Mouse (Mus musculus) activated CD4-positive, CD25-positive, alpha-beta regulatory T cell, adult 4 months (primary cell): ENCODE measurements around the gene Ugt1a9. TPM values are rescaled to one million over a fixed set of nuclear protein-coding genes. Genes with fewer than 3 reads are reported as not detected.

Source experiments
- ATAC-seq: one replicate; pipeline ENCODE4 v1.8.0; 2017
- polyA plus RNA-seq, 2 experiments: library from polyadenylated mRNA; unstranded; fragments of 100-300 nt; shearing (Covaris generic); gene quantifications; one replicate each; pipeline ENCODE4 v1.2.1; 2017

Gene Ugt1a9
- polyA plus RNA-seq, 2 experiments from 2014 or later: 0.25 TPM; not detected in 1

DNA sequence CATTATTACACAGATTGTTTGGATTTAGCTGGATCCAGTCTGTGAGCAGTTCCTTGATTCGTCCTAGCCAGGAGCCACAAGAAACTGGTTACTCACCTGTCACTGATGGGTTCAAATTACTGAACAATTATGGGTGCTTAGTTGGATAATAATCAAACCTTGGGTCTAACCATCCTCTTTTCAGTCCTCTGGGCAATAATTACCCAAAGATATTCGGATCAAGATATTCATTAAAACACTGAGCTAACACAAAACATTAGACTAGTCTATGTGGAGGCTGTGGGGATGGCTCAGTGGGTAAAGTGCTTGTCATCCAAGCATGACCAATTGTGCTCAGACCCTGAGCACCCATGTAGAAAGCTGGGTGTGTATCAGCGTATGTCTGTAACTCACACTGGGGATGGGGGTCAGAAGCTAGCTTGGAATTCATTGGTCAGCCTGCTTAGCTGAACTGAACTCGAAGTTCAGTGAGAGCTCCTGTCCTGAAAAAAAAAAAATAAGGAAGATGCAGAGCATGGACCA is 165.4 kb downstream of the Ugt1a9 start:
- ATAC-seq: no peak

DNA sequence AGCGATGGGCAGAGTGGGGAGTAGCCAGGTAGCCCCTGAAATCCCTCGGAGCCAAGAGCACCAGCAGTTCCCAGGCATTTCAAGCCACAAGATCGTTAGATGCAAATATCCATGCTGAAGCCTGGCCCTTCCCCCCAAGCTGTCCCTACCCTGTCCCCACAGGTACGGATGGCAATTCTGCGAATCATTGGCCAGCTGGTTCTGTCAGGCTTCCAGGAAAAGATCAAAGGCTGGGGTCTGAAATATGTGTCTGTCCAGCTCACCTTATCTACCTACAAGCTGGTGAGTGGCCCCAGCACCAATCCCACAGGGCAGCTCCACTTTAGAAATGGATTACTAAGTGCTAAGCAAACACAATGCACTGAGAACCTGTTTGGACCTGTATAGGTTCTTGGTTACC is 166.7 kb downstream of the Ugt1a9 start:
- no peak for ATAC-seq

DNA sequence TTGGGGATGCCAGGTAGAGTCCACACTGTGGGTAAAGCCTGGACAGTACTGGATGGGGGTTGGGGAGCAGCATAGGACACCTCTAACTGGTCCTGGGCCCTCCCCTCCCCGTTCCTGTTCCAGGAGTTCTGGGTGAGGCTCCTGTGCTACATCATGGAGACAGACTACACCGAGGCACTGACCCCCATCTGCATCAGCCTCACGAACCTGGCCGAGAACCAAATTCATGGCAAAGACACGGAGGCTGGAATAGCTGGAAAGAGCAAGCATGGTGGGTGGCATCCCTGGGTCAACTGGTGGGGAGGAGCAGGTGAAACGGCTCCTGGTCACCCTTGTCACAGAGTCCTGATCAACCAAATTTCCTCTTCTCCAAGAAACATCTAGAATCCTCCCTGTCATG is 168.2 kb downstream of the Ugt1a9 start:
- ATAC-seq: no peak

DNA sequence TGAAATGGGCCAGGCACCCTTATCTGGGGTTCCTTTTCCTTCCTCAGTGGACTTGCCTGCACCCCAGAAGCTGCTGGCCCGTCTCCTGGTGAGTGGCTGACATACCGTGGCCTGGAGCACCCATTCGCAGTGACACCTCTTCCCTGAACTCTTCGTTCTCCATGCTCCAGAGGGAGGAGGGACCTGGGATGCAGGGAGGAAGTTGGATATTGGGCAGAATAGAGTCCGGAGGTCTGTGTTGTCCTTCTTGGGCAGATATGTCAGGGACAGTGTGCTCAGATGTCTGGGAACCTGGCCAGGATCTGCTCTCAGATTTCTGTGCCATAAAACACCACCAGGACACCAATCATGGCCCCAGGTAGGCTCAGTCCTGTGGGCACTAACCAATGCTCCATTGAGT is 169.5 kb downstream of the Ugt1a9 start:
- ATAC-seq: no peak

DNA sequence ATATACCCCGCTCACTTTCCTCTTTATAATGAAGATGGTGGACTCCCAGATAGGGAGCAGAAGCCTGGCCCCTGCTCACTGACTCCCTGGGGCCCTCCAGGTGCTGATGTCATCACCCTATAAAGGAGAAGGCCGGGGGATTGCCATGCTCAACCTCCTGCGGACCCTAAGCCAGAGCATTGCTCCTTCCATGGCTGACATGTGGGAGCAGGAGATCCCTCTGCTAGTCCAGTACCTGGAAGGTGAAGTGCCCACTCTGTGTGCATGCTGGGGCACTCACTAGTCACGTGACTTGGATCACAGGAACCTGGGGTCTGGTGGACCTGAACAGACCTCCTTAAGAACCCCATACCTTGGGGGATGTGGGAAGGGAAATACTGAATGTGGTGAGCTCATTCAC is 170.0 kb downstream of the Ugt1a9 start:
- no peak for ATAC-seq

DNA sequence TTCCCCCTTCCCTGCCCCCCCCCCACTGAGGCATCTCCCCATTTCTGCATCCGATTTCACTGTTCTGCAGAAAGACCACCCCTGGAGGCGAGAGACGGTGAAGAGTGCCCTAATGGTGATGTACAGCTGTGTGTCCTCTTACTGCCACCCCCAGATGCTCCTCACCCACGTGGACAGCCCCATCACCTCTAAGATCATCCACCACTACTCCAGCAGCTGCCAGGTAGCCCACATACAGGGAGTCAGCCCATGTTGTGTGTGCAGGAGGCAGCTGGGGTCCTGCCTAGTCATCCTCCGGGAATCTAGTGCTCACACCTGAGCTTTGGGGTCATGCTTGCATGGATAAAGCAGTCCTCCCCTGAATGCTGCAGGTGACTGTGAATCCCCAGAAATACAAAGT is 173.3 kb downstream of the Ugt1a9 start:
- ATAC-seq: no peak

DNA sequence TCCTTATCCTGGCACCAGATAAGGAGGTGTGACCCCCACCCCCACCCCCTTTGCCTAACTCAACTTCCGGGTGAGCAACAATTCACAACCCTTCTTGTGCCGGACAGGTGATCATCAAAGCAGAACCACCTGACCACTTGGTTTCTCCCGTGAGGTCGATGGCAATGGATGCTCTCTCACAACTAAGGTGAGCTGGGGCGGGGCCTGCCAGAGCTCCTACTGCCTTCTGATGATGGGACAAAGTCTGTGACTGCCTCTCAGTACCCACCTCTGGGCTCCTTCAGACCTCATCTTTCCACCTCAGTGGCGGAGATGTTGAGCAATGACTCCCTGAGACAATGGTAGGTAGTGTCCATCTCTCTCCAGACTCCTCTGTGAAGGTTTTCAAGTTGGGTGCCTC is 175.3 kb downstream of the Ugt1a9 start:
- ATAC-seq: no peak

DNA sequence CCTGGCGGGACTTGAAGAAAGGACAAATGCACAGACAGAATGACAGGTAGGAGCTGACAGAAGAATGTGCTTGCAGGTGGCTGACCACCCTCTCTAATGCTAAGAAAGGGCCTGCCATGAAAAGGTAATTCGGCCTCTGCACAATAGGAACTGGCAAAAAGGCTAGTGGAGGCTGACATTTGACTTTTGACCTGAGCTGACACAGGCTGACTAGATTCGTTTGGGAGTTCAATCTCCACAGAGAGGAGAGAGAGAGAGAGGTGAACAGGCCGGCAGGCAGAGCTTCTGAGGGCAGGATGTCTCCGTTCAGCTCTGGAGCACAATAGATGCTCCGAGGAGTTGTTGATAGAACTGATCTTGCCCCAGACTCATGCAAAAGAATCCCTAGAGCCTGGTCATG is 175.8 kb downstream of the Ugt1a9 start:
- ATAC-seq: no peak

DNA sequence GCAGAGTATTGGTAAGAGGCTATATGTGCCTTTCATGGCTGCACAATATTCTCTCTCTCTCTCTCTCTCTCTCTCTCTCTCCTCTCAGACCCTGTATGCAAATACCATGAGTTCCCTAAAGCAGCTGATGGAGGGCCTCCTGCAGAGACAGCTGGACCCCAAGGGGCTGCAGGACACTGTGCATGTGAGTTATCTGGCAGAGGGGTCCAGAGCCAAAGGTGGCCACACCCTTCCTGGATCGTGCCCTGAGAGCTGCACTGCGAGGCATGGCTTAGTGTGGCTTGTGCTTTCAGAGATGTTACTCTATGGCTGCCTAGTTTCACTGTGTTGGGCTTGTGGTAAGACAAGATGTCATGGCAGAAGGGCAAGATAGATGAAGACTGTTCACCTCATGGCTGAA is 177.1 kb downstream of the Ugt1a9 start:
- ATAC-seq: no peak

DNA sequence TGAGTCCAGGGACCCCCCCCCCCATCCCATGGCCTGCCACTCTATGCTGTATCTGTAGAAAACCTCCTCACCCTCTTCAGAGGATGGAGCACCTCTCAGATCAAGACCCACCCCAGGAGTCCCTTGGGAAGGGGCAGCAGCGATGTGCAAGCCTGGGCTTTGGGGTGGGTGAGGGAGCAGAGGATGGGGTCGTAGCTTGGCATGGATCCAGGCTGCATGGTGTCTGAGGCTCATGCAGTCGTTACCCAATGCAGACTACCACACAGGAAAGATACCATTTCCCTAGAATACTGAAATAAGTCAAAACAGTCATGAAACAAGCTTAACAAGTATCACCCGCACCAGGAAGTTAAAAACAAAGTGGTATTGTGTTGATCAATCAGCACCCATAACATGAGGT is 178.1 kb downstream of the Ugt1a9 start:
- ATAC-seq: no peak

DNA sequence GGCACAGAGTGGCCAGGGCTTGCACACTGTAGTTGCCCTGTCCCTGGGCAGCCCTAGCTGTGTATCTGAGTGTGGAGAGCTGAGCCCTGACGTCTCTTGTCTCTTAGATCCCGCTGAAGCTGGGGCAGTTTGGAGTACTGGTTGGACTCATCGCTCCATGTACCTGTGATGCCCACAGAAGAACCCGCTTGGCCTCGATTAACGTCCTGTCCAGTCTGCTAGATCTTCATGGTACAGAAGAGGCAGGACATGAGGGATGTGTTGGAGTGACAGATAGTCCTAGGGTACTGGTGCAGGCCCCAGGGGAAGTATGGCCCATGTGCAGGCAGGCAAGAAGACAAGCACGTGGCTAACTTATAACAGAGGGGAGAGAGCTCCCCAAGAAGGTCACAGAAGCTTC is 179.0 kb downstream of the Ugt1a9 start:
- no peak for ATAC-seq

DNA sequence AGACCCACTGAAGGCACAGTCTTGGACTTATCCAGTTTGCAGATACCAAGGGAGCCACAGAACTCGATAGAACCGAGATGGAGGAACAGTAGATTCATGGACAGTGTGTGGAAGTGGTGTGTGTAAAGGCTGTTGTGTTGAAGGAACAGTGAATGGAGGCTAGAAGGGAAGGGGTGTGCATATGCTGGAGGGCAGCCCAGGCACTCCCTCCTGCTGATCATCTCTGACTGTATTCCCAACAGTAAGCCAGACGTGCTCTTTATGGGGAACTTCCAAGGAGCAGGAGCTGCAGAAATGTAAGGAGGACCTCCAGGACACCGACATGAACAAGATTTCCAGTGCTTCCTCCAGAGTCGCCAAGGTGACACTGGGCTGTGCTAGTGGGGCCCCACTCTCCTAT is 179.4 kb downstream of the Ugt1a9 start:
- ATAC-seq: no peak

DNA sequence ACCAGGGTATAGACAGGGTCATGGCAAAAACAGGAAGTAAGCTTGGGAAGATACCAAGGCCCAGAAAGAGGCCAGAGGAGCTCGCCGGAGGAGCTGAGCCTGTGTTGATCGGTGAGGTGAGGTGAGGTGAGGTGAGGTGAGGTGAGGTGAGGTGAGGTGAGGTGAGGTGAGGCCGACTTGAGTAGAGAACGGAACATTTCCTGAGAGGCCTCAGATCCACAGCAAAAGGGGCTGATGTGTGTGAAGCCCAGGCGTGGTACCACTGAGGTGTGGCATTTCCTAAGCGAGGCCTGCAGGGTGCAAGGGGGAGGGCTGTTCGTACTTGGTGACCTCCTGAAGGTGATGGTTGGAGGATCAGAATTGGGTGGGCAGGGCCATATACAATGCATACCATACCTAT is 182.5 kb downstream of the Ugt1a9 start:
- ATAC-seq: peak; percentile 9

DNA sequence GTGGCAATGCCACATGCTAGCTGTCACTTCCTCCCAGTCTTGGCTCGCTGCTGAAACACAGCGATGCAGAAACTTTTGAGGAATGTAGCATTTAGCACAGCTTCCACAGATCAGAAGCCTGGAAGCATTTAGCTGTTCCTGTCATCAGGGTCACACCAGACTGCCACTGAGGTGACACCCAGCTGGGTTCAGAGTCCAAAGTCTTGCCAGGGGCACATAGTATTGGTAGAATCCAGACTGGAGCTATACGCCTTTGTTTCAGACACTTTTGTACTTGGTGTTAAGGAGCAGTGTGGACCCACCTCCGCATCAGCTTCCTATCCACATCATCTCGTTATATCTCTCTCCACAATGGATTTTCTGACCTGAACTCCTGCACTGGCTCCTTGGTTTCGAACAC is 182.9 kb downstream of the Ugt1a9 start:
- no peak for ATAC-seq

DNA sequence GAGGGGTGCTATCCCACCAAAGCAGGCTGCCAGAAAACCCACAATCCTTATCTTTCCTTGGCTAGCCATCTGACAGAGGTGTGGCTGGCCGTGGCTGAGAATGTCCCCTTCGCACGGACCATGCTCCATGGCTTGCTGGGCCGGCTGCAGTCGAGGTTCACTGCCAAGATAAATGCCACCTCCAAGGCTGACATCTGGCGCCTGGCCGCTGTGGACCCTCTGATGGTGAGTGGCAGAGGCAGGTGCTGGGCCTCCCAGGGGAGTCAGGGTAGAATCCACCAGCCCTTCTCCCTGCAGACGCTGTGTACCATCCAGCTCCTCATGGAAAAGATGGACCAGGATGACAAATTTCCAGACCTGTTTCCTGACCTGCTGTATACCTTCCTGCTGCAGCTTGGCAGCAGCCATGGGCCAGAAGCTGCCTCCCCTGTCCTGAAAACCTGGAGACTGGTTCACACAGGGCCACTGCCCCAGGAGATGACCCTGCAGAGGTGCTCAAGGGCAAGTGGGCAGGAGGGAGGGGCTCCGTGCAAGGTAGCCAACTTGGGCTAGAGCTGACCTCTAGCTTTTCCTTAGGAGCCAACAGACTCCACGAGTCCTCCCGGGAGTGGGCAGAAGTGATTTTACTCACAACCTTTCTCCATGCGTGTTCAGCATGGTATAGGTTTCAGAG is 184.3 kb downstream of the Ugt1a9 start:
- ATAC-seq: no peak

DNA sequence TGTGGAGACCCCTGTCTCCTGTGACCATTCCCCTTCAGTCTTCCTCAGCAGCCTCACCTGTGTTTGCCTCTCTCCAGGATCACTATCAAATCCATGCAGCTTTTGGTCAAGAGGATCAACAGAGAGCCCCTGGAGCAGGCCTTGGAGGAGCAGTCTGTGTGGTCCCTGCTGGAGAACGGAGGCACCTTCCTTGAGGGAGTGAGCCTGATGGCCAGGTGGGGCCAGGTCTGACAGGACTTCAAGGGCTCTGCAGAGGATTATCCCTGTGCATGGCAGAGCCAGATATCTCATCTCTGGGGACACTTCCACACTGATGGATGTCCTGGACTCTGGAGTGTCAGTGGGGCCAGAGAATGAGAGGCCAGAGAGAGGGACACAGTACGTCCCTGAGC is 184.9 kb downstream of the Ugt1a9 start:
- no peak for ATAC-seq

DNA sequence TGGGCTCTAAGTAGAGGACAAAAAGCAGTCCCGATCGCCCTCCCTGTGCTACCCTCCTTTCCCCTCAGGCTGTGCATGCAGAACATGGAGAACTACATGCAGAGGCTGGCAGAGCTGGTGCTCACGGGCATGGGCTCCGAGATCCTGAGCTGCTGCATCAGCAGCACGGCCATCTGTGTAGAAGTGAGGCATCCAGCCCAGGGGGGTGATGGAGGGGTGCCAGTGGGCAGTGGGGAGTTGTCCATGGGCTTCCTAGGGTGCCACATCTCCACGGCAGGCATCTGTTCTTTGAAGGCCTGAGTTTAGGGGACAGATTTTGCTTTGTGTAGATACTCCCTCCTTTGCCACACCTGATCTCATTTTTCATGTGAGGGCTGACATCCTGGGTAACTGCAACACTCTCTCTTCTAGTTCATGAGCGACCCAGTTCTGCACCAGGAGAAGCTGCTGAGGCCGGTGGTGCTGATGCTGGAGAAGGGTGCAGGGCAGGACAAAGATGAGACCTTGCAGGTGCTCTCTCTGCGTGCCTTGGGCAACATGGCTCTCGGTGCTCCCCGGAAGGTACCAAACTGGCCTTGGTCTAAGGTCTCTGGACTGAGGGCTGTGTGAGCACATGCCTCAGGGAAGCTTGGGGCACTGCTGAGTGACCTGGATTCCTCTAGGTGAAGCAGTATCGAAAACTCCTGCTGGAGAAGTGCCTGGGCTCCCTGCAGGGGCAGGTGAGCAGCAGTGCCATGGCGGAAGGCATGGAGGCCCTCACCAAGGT is 185.6 kb downstream of the Ugt1a9 start:
- no peak for ATAC-seq

DNA sequence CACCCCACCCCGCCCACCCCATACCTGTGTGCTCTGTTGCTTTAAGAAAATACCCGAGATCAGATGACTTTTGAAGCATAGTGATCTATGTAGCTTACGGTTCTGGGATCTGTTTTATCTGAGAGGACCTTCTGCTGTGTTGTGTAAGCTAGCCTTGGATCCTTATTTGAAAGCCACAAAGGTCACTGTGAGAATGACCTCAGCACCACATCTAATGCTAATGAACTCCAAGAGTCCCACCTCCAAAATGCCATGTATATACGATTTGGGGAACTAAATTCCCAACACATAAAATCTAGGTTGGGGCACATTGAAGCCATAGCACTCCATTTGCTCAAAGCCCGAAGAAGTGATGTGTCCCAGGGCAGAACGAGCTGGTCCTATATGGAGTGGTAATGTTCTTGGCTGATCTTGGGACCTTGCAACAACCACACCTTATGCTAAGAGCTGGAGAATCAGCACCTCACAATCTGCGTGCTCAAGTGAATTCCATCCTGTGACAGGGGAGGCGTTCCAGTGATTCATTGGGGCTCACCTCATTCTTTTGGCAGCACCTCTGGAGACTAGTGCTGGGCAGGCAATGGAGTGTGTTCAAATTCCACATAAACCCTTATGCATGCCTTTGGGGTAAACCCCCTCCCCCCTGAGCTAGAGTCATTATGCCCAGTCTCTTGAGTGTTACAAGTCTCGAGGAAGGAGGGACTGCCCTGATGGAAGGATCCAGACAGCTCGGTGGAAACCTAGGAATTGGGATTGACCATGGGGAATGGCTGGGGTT is 186.5 kb downstream of the Ugt1a9 start:
- ATAC-seq: no peak

DNA sequence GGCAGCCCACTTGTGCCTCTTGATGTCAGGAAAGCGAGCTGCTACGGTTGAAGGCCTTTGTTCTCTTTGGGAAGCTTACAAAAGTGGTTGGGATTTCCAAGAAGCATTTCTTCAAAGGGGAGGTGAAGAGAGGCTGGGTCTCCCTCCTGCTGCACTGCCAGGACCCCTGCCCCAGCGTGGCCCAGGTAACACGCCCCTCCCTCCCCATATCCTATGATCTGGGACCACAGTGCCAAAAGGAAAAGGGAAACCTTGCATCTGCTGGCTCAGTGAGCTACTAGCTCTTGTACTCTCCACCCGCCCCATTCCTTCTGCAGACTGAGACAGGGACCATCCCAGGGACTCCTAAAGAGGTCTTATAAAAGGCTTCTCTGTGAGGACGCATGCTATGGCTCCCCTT is 187.1 kb downstream of the Ugt1a9 start:
- no peak for ATAC-seq

DNA sequence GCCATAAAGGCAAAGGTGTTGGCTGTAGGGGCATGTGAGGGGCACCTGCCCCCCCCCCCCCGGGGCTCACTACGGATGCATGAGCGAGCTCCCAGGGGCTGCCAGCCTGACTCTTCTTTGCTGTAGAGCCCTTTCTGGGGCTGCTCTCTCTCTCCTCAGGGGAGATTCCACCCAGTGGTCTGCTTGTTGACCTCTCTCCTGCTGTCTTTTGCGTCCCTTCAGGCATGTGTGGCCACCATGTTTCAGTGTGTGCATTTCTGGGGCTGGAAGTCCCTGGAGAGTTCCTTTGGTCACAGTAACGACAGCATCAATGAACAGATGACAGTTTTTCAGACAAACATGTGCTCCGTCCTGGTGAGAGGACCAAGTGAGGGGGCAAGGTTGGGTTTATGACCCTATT is 187.8 kb downstream of the Ugt1a9 start:
- ATAC-seq: no peak

DNA sequence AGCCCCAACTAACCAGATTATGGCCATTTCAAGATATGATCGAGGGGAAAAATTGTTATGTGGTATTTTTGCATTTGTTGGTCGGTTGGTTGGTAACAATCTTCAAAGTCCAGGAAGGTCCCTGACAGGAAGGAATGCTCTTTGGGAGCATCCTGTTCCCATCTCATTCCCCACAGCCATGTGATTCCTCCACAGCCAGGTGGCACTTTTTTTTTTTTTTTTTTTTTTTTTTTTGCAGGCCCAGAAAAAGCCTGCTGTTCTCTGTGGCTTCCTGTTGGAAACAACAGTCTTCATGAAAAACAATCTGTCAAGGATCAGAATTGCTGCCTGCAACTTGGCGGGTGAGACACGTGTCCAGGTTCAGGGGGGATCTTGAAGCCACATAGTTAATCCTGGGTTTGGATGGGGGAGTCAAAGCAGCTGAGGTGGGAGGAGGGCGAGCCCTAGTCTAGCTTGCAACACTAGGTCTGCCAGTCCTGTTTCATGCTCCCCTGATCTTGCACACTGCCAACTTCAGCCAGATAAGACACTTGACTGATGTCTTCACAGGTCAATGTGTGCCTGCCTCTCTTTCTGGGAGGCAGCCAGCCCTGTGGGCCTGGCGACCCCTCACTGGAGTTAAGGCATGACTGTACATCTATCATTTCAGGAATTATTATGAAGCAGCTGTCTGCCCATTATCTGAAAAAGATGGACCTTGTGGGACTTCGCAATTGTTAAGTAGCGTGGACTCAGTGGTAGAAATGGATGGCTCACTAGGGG is 188.5 kb downstream of the Ugt1a9 start:
- peak; percentile 14 for ATAC-seq

DNA sequence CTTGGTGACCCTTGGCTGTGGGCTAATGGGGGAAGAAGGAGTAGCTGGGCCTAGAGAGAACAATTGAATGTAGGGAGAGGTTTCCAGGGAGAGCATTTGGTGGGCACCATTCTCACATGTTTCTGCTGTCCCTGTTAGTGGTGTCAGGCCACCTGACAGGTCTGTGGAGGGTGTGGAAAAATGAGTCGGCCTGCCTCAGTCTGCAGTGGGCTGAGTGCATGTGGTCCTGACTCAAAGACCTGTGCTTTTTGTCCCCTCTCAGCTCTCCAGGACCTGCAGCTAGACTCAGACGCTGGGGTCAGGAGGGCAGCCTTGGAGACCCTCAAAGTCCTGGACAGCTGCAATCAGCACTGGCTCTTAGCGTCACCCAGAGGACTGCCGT is 189.0 kb downstream of the Ugt1a9 start:
- ATAC-seq: no peak

DNA sequence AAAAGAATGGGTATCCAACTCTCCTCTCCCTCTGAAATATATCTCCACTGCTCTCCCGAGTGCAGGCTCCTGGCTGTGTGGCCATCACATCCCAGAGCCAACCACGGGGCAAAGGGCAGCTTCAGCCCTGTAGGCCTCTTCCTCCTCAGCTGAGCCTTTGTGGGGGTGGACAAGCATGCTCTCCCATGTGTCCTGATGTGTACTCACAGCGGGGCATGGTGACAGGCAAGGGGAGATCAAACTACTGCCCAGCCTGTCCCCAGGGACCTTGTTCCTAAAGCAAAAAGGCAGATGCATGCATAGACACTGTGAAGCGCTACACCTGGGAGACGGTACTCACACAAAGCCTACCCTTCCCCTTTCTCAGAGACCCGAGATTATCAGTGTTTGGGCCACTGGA is 189.5 kb downstream of the Ugt1a9 start:
- ATAC-seq: no peak
